Comparison of ENCODE assay signal across 13 mouse cellular contexts in genomic region chr14:62844226-62844625, GRCm38 (mm10). TPM values are rescaled to one million over a fixed set of nuclear protein-coding genes. Genes with fewer than 3 reads are reported as not detected.
DNase-seq lines count a peak whose midpoint lies in the region; ATAC-seq and TF ChIP-seq lines count a peak whose summit lies in the region.
"Had no signal": no experiment of that assay in that cellular context is flagged by ENCODE, and none has a peak within 500 bp of the region (broad histone marks: within the 10 kb centered on the region; RNA-seq: fewer than 3 reads in every experiment).

No protein-coding gene starts in this region.

- TF ChIP-seq CTCF in lung, embryonic 14.5 days (IDR thresholded peaks at IDR 0.05; ENCODE audit: low read depth), result no peak

- ATAC-seq in lung, embryonic 14.5 days (ENCODE audit: insufficient read depth), result no peak
- 0 out of 2 replicates have a peak, but pooled peaks have one; percentile 14 for ATAC-seq in embryonic facial prominence, embryonic 14.5 days (ENCODE audit: low read depth)
- ATAC-seq in limb, embryonic 13.5 days (ENCODE audit: low FRiP score, low read depth), result no peak

- no peak overlapping the region for H3K9ac ChIP-seq in lung, embryonic 14.5 days
- no peak overlapping the region for H3K9ac ChIP-seq in embryonic facial prominence, embryonic 14.5 days (ENCODE audit: low read depth, low read length)
- no peak overlapping the region for H3K9ac ChIP-seq in limb, embryonic 13.5 days
- H3K9ac ChIP-seq: hindbrain, embryonic 12.5 days; liver, embryonic 13.5 days had no signal

- H3K4me1 ChIP-seq in lung, embryonic 14.5 days (ENCODE audit: insufficient read depth), result peaks cover 16% of the 10 kb centered on the region
- H3K4me1 ChIP-seq in embryonic facial prominence, embryonic 14.5 days (ENCODE audit: control insufficient read depth, insufficient read depth, low read length), result peaks cover 37% of the 10 kb centered on the region
- H3K4me1 ChIP-seq in limb, embryonic 13.5 days, result peaks cover 53% of the 10 kb centered on the region

- H3K4me2 ChIP-seq in lung, embryonic 14.5 days, result no peak overlapping the region
- no peak overlapping the region for H3K4me2 ChIP-seq in embryonic facial prominence, embryonic 14.5 days (ENCODE audit: low read depth, low read length)
- no peak overlapping the region for H3K4me2 ChIP-seq in limb, embryonic 13.5 days (replicated peaks)
- H3K4me2 ChIP-seq: hindbrain, embryonic 12.5 days; liver, embryonic 13.5 days had no signal

- no peaks in the 10 kb centered on the region for H3K27me3 ChIP-seq in lung, embryonic 14.5 days (ENCODE audit: insufficient read depth, low read length)
- H3K27me3 ChIP-seq in embryonic facial prominence, embryonic 14.5 days (replicated peaks; ENCODE audit: control insufficient read depth, insufficient read depth, low read length), result no peaks in the 10 kb centered on the region
- no peaks in the 10 kb centered on the region for H3K27me3 ChIP-seq in limb, embryonic 13.5 days
- H3K27me3 ChIP-seq: hindbrain, embryonic 12.5 days; liver, embryonic 13.5 days had no signal

- H3K36me3 ChIP-seq in lung, embryonic 14.5 days (ENCODE audit: insufficient read depth), result no peaks in the 10 kb centered on the region
- H3K36me3 ChIP-seq in embryonic facial prominence, embryonic 14.5 days (ENCODE audit: control insufficient read depth, insufficient read depth, low read length), result peaks cover 7% of the 10 kb centered on the region; the same call in 1 of the 2 replicates
- peaks cover 6% of the 10 kb centered on the region for H3K36me3 ChIP-seq in limb, embryonic 13.5 days
- H3K36me3 ChIP-seq: hindbrain, embryonic 12.5 days; liver, embryonic 13.5 days had no signal

- H3K9me3 ChIP-seq in lung, embryonic 14.5 days (ENCODE audit: low read depth, low read length), result peaks cover 8% of the 10 kb centered on the region; the same call in 1 of the 2 replicates
- peaks cover 14% of the 10 kb centered on the region; the same call in 1 of the 2 replicates for H3K9me3 ChIP-seq in embryonic facial prominence, embryonic 14.5 days (ENCODE audit: control insufficient read depth, low read length)
- H3K9me3 ChIP-seq in limb, embryonic 13.5 days, result peaks cover 7% of the 10 kb centered on the region
- H3K9me3 ChIP-seq: liver, embryonic 13.5 days had no signal

- H3K4me3 ChIP-seq in lung, embryonic 14.5 days (ENCODE audit: low read depth, low read length), result no peak overlapping the region
- H3K4me3 ChIP-seq in embryonic facial prominence, embryonic 14.5 days (ENCODE audit: low read depth, low read length), result no peak overlapping the region
- H3K4me3 ChIP-seq in limb, embryonic 13.5 days, result no peak overlapping the region
- H3K4me3 ChIP-seq: hindbrain, embryonic 12.5 days; liver, embryonic 13.5 days had no signal

- H3K27ac ChIP-seq in lung, embryonic 14.5 days (ENCODE audit: low read depth), result peak overlapping the region; percentile 48; the same call in 1 of the 2 replicates
- 0 out of 2 replicates have a peak overlapping the region, but pooled peaks have one; percentile 31 for H3K27ac ChIP-seq in embryonic facial prominence, embryonic 14.5 days (replicated peaks; ENCODE audit: low read depth, low read length)
- H3K27ac ChIP-seq in limb, embryonic 13.5 days, result peak overlapping the region; percentile 63; the same call in 1 of the 2 replicates
- H3K27ac ChIP-seq: hindbrain, embryonic 12.5 days had no signal

- 65% methylated on average over 8 of the region's 8 CpGs for WGBS in lung, embryonic 14.5 days
- WGBS in embryonic facial prominence, embryonic 14.5 days, result 59% methylated on average over 8 of the region's 8 CpGs
- 67% methylated on average over 8 of the region's 8 CpGs for WGBS in limb, embryonic 13.5 days

- DNase-seq in heart, adult 11 months, result peak; percentile 89
- no peak for DNase-seq in heart, postnatal 4 days
- DNase-seq in lung, embryonic 14.5 days, result no peak
- no peak for DNase-seq in lung, postnatal 36 days
- DNase-seq in embryonic facial prominence, embryonic 14.5 days (ENCODE audit: low spot score), result no peak
- DNase-seq in layer of hippocampus, adult 8-10 months (ENCODE audit: low spot score in 2 of 2), result no peak
- DNase-seq in left cerebral cortex, adult 11 months (ENCODE audit: low spot score), result no peak
- DNase-seq: cerebellum, postnatal 25 days; liver, embryonic 13.5 days; right cerebral cortex, postnatal 14 days; thymus, postnatal 4 days had no signal

RNA-seq across cellular contexts. Expression of gene Wdfy2, which starts 6.7 kb away (rescaled TPM):
- 1 to 10 TPM; 8.0 to 8.3 TPM for total RNA-seq in heart, postnatal 4 days (2021)
- polyA plus RNA-seq in lung, embryonic 14.5 days (2014; fragmentation: Nextera tagmentation; extraction: Ambion mirVana), result 10.0 and 10.2 TPM in 2 replicates
- polyA plus RNA-seq in embryonic facial prominence, embryonic 14.5 days (2014; fragmentation: Nextera tagmentation; extraction: Ambion mirVana), result 11.6 and 13.7 TPM in 2 replicates
- 7.3 and 8.6 TPM in 2 replicates for polyA plus RNA-seq in limb, embryonic 13.5 days (2015; fragmentation: Nextera tagmentation; extraction: Ambion mirVana)
- 10 to 100 TPM; 15.9 to 19.2 (median 17.7) TPM for total RNA-seq in layer of hippocampus, adult 8-10 months (2022)
